Mouse (Mus musculus) ovary, postnatal 14 days (tissue): ENCODE results near the gene Bicral.
A peak's percentile ranks its signal among the peaks of the same experiment; 100 is the strongest.

Source experiments
- DNase-seq: peaks from one replicate; pipeline ENCODE4 v3.0.0; 2022; ENCODE audit warnings: low spot score

Gene Bicral

GRCm38 (mm10) chr17:46857903-46858748 lies at the start of gene Bicral:
Gene Bicral (minus strand): TSS chr17:46858482.
- peak; percentile 68 for DNase-seq

- DNase-seq = peak; percentile 73
Measured at GRCm38 (mm10) chr17:46903876-46904490, 45.7 kb upstream of the Bicral start.

- no peak for DNase-seq
Measured at GRCm38 (mm10) chr17:46900941-46901340, 42.7 kb upstream of the Bicral start.

- no peak for DNase-seq
Measured at GRCm38 (mm10) chr17:46897221-46897950, 39.1 kb upstream of the Bicral start.

GRCm38 (mm10) chr17:46895426-46895825 lies 37.1 kb upstream of the Bicral start:
- DNase-seq = no peak

GRCm38 (mm10) chr17:46890843-46891594 lies 32.7 kb upstream of the Bicral start:
- peak; percentile 29 for DNase-seq

- peak; percentile 93 for DNase-seq
Measured at GRCm38 (mm10) chr17:46890116-46890815, 32.0 kb upstream of the Bicral start, which contains the start of gene Tbcc. Gene Tbcc (plus strand): TSS chr17:46890684.

GRCm38 (mm10) chr17:46889450-46890084 lies 31.3 kb upstream of the Bicral start:
- peak; percentile 62 for DNase-seq

GRCm38 (mm10) chr17:46888511-46889212 lies 30.4 kb upstream of the Bicral start:
- DNase-seq = no peak

GRCm38 (mm10) chr17:46885910-46886643 lies 27.8 kb upstream of the Bicral start:
- DNase-seq = no peak

GRCm38 (mm10) chr17:46885218-46885909 lies 27.1 kb upstream of the Bicral start:
- DNase-seq = no peak

- no peak for DNase-seq
Measured at GRCm38 (mm10) chr17:46884766-46885165, 26.5 kb upstream of the Bicral start.

- no peak for DNase-seq
Measured at GRCm38 (mm10) chr17:46883107-46883506, 24.8 kb upstream of the Bicral start.

- no peak for DNase-seq
Measured at GRCm38 (mm10) chr17:46881728-46882127, 23.4 kb upstream of the Bicral start.

- no peak for DNase-seq
Measured at GRCm38 (mm10) chr17:46880322-46880721, 22.0 kb upstream of the Bicral start.

GRCm38 (mm10) chr17:46879841-46880311 lies 21.6 kb upstream of the Bicral start:
- no peak for DNase-seq

GRCm38 (mm10) chr17:46877061-46877460 lies 18.8 kb upstream of the Bicral start:
- no peak for DNase-seq

GRCm38 (mm10) chr17:46876371-46876950 lies 18.2 kb upstream of the Bicral start:
- no peak for DNase-seq
